Mouse (Mus musculus) hindbrain, embryonic 11.5 days (tissue): ENCODE measurements around the gene C1ql3. TPM values are rescaled to one million over a fixed set of nuclear protein-coding genes. Genes with fewer than 3 reads are reported as not detected.

ENCODE experiments used
- ATAC-seq: fragments of 200-750 bp; cut with Nextera tagmentation; 2 replicates; pipeline ENCODE4 v1.8.0; 2017; ENCODE audit warnings: mild to moderate bottlenecking, moderate TSS enrichment, moderate library complexity; ENCODE audit not compliant: low FRiP score
- DNase-seq: peaks from one replicate; pipeline ENCODE4 v3.0.0-alpha.2; 2015; ENCODE audit warnings: low spot score
- H3K27ac ChIP-seq: fragments of 300-500 bp; sonication (generic); 2 replicates; pipeline ENCODE4 v1.5.1; 2014; ENCODE audit warnings: mild to moderate bottlenecking, low read depth, low read length
- H3K27me3 ChIP-seq: fragments of 300-500 bp; sonication (generic); 2 replicates; pipeline ENCODE4 v1.6.1; 2014; ENCODE audit warnings: mild to moderate bottlenecking, low read length, moderate library complexity, mixed read lengths; ENCODE audit not compliant: control insufficient read depth, insufficient read depth
- H3K36me3 ChIP-seq: fragments of 300-500 bp; sonication (generic); 2 replicates; pipeline ENCODE4 v1.6.1; 2014; ENCODE audit warnings: mild to moderate bottlenecking, low read length, moderate library complexity, mixed read lengths; ENCODE audit not compliant: control insufficient read depth, insufficient read depth
- H3K4me1 ChIP-seq: fragments of 300-500 bp; sonication (generic); replicated peaks from 2 replicates; pipeline ENCODE4 v1.6.1; 2014; ENCODE audit warnings: low read length, mixed read lengths; ENCODE audit not compliant: control insufficient read depth, insufficient read depth
- H3K4me2 ChIP-seq: fragments of 300-500 bp; sonication (generic); replicated peaks from 2 replicates; pipeline ENCODE4 v1.6.1; 2014; ENCODE audit warnings: mild to moderate bottlenecking, low read depth, low read length
- H3K4me3 ChIP-seq: fragments of 300-500 bp; sonication (generic); 2 replicates; pipeline ENCODE4 v1.5.1; 2014; ENCODE audit warnings: low read depth, low read length
- H3K9ac ChIP-seq: fragments of 300-500 bp; sonication (generic); 2 replicates; pipeline ENCODE4 v1.6.1; 2014; ENCODE audit warnings: low read depth, low read length
- H3K9me3 ChIP-seq: fragments of 300-500 bp; sonication (generic); 2 replicates; pipeline ENCODE4 v1.6.1; 2016; ENCODE audit warnings: low read length; ENCODE audit not compliant: control insufficient read depth
- WGBS: fragments of 180-500 bp; shearing (Covaris S2); extraction: QIAGEN DNeasy Blood & Tissue Kit; methylation state at CpG from one replicate; pipeline ENCODE4 v1.1.7; 2014; 5-methylcytosine and 5-hydroxymethylcytosine counted together
- polyA plus RNA-seq: library from polyadenylated mRNA; unstranded; fragments of >200 nt; fragmentation: Nextera tagmentation; extraction: Ambion mirVana; gene quantifications from 2 replicates; pipeline ENCODE4 v1.2.1, GENCODE M21; 2014

C1ql3 gene
- polyA plus RNA-seq, 1 experiment from 2014 or later: 8.3 TPM

GRCm38 (mm10) chr2:12973752-12974151 is 37.9 kb downstream of the C1ql3 start:
- ATAC-seq: no peak
- H3K36me3 ChIP-seq: no peaks in the 10 kb centered on the region
- no peak overlapping the region for H3K9ac ChIP-seq
- no peak overlapping the region for H3K27ac ChIP-seq
- no peak overlapping the region for H3K4me3 ChIP-seq
- no peaks in the 10 kb centered on the region for H3K4me1 ChIP-seq
- 89% methylated on average over 2 of the region's 2 CpGs for WGBS
- no peak for DNase-seq
- H3K9me3 ChIP-seq: no peaks in the 10 kb centered on the region
- H3K27me3 ChIP-seq: no peaks in the 10 kb centered on the region
- H3K4me2 ChIP-seq: no peak overlapping the region

GRCm38 (mm10) chr2:12970049-12970724 is 41.4 kb downstream of the C1ql3 start:
- Histone ChIP-seq H3K27me3 (no peaks in the 10 kb centered on the region), H3K27ac (no peak overlapping the region), H3K4me3 (no peak overlapping the region), H3K9ac (no peak overlapping the region), H3K4me2 (no peak overlapping the region), H3K9me3 (no peaks in the 10 kb centered on the region), H3K4me1 (no peaks in the 10 kb centered on the region), H3K36me3 (no peaks in the 10 kb centered on the region)
- ATAC-seq: peak; percentile 27; the same call in 1 of the 2 replicates
- DNase-seq: no peak
- 66% methylated on average over 12 of the region's 12 CpGs for WGBS

- H3K4me2 ChIP-seq: no peak overlapping the region
- DNase-seq (no peak), ATAC-seq (no peak)
- no peak overlapping the region for H3K27ac ChIP-seq
- H3K4me3 ChIP-seq: no peak overlapping the region
- no peaks in the 10 kb centered on the region for H3K9me3 ChIP-seq
- H3K9ac ChIP-seq: no peak overlapping the region
- H3K36me3 ChIP-seq: no peaks in the 10 kb centered on the region
- no peaks in the 10 kb centered on the region for H3K4me1 ChIP-seq
- no peaks in the 10 kb centered on the region for H3K27me3 ChIP-seq
These were observed 54.7 kb downstream of the C1ql3 start for GRCm38 (mm10) chr2:12956703-12957424.

Other genes with a start within 250 kb of the C1ql3 start
- gene Pter, start 87.8 kb downstream of the C1ql3 start, polyA plus RNA-seq: 10.1 and 10.7 TPM in 2 replicates